Mouse (Mus musculus) heart, embryonic 10.5 days (tissue): ENCODE measurements around the gene Gse1. TPM values are rescaled to one million over a fixed set of nuclear protein-coding genes. Genes with fewer than 3 reads are reported as not detected.

Experiments used
- DNase-seq: peaks from one replicate; pipeline ENCODE4 v3.0.0-alpha.2; 2017; ENCODE audit warnings: low spot score
- H3K27ac ChIP-seq: fragments of 300-500 bp; sonication (generic); 2 replicates; pipeline ENCODE4 v1.5.1; 2016; ENCODE audit warnings: mild to moderate bottlenecking
- H3K27me3 ChIP-seq: fragments of 300-500 bp; sonication (generic); 2 replicates; pipeline ENCODE4 v1.6.1; 2016; ENCODE audit warnings: mild to moderate bottlenecking; ENCODE audit not compliant: poor library complexity, insufficient read depth, severe bottlenecking
- H3K36me3 ChIP-seq: fragments of 300-500 bp; sonication (generic); 2 replicates; pipeline ENCODE4 v1.6.1; 2016; ENCODE audit warnings: mild to moderate bottlenecking, moderate library complexity
- H3K4me1 ChIP-seq: fragments of 300-500 bp; sonication (generic); 2 replicates; pipeline ENCODE4 v1.6.1; 2016; ENCODE audit warnings: mild to moderate bottlenecking
- H3K4me3 ChIP-seq: fragments of 300-500 bp; sonication (generic); 2 replicates; pipeline ENCODE4 v1.5.1; 2016; ENCODE audit warnings: mild to moderate bottlenecking, moderate library complexity
- H3K9me3 ChIP-seq: fragments of 300-500 bp; sonication (generic); 2 replicates; pipeline ENCODE4 v1.6.1; 2016; ENCODE audit warnings: mild to moderate bottlenecking, moderate library complexity
- WGBS: fragments of 180-500 bp; shearing (Covaris S2); methylation state at CpG from one replicate; pipeline ENCODE4 v1.1.7; 2016; 5-methylcytosine and 5-hydroxymethylcytosine counted together
- polyA plus RNA-seq: library from polyadenylated mRNA; unstranded; fragments of >200 nt; fragmentation: Nextera tagmentation; extraction: Ambion mirVana; gene quantifications from 2 replicates; pipeline ENCODE4 v1.2.1, GENCODE M21; 2016

Gene Gse1
- polyA plus RNA-seq, 1 experiment from 2014 or later, result 13.7 TPM

DNA sequence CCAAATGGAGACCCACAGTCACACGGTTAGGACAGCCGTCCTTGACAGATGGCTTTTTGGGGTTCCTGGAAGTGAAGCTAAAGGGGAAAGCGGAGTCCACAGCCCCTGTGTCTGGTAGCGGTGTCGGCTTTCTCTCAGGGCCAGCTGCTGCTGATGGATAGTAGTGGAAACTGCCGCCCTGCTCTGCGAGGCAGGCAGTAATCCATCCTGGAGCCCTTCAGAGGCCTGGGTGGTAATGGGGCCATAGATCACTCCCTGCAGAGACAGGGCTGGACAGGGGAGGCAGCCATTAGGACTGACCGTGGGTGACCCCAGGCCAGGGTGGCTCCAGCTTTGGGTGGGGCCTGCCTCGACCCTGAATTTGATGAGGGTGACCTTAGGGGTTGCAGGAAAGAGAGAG lies 146.3 kb downstream of the Gse1 start:
- no peaks in the 10 kb centered on the region for H3K36me3 ChIP-seq

DNA sequence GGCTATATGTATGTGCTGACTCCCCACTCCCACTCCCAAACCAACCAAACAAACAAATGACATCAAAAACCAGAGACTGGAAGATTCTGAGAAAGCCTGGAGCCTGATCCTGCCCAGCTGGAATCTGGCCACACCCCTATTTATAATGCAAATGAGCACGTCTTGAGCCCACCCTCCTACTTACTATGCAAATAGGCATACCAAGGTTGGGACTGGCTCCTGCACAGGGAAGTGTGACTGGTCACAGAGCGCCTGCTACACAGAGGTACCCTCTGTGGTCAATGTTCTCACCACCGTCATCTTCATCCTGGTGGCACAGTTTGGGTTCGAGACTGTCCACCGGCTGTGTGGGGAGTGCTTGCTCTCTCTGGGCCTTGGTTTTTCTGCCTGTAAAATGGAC lies 146.9 kb downstream of the Gse1 start:
- DNase-seq, result no peak

More for the DNA sequence above, 146.3 kb downstream of the Gse1 start:
- H3K27ac ChIP-seq, result peak overlapping the region; percentile 90
- no peaks in the 10 kb centered on the region; the same call in 1 of the 2 replicates for H3K27me3 ChIP-seq
- no peak overlapping the region for H3K4me3 ChIP-seq
- H3K9me3 ChIP-seq, result no peaks in the 10 kb centered on the region
- DNase-seq, result no peak
- WGBS, result 37% methylated on average over 9 of the region's 9 CpGs
- H3K4me1 ChIP-seq, result peaks cover 99% of the 10 kb centered on the region

DNA sequence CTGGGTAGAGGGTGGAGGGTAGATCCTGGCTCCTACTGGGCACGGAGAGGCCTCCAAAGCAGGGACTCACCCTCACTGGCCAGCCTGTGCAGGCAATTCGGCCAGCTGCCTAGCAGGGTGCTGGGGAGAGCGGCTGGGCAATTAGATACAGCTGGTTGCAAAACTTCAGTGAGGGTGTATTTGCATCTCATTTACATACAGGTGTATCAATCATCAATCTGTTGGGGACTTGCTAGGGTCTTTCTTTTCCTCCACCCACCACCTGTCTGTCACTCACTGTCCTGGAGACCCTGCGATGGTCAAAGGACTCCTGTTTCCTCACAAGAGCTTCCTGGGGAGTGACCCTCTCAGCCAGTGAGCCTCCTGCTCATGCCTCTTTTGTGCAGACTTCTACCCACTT lies 148.0 kb downstream of the Gse1 start:
- Histone ChIP-seq H3K4me3 (no peak overlapping the region), H3K9me3 (no peaks in the 10 kb centered on the region), H3K4me1 (peaks cover 97% of the 10 kb centered on the region), H3K36me3 (no peaks in the 10 kb centered on the region), H3K27ac (peak overlapping the region; percentile 79; the same call in 1 of the 2 replicates), H3K27me3 (peaks cover 11% of the 10 kb centered on the region; the same call in 1 of the 2 replicates)
- 66% methylated on average over 4 of the region's 4 CpGs for WGBS
- DNase-seq, result no peak

More for the DNA sequence above, 146.9 kb downstream of the Gse1 start:
- Histone ChIP-seq H3K4me1 (peaks cover 97% of the 10 kb centered on the region), H3K4me3 (no peak overlapping the region), H3K27ac (peak overlapping the region; percentile 90), H3K9me3 (no peaks in the 10 kb centered on the region), H3K27me3 (peaks cover 2% of the 10 kb centered on the region; the same call in 1 of the 2 replicates), H3K36me3 (no peaks in the 10 kb centered on the region)
- WGBS, result 31% methylated on average over 5 of the region's 5 CpGs

- H3K27me3 ChIP-seq, result peaks cover 12% of the 10 kb centered on the region
- no peak for DNase-seq
- no peak overlapping the region for H3K4me3 ChIP-seq
- no peaks in the 10 kb centered on the region for H3K36me3 ChIP-seq
- 54% methylated on average over 22 of the region's 22 CpGs for WGBS
- H3K9me3 ChIP-seq, result no peaks in the 10 kb centered on the region
- peak overlapping the region; percentile 79 for H3K27ac ChIP-seq
- H3K4me1 ChIP-seq, result peaks cover 95% of the 10 kb centered on the region
Observed at GRCm38 (mm10) chr8:120376847-120377802, 148.9 kb downstream of the Gse1 start.

DNA sequence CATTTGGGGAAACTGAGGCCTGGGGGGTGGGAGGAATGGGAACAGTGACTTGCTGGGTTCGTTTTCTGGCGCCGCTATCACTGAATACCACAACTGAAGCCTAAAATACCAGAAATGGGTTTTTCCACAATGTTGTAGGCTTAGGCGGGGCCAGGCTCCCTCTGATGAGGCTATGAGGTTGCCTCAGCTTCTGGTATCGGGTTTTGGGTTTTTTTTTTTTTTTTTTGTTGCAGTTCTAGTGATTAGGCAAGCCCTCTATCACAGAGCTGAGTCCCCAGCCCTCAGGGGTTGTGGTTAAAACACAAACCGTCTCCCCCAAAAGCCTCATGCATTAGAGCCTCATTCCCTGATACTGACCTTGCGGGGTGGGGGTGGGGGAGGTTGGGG lies 149.5 kb downstream of the Gse1 start:
- Histone ChIP-seq H3K36me3 (no peaks in the 10 kb centered on the region), H3K4me1 (peaks cover 95% of the 10 kb centered on the region), H3K27ac (peak overlapping the region; percentile 79), H3K4me3 (no peak overlapping the region), H3K9me3 (no peaks in the 10 kb centered on the region), H3K27me3 (peaks cover 16% of the 10 kb centered on the region)
- no peak for DNase-seq
- 49% methylated on average over 7 of the region's 7 CpGs for WGBS

DNA sequence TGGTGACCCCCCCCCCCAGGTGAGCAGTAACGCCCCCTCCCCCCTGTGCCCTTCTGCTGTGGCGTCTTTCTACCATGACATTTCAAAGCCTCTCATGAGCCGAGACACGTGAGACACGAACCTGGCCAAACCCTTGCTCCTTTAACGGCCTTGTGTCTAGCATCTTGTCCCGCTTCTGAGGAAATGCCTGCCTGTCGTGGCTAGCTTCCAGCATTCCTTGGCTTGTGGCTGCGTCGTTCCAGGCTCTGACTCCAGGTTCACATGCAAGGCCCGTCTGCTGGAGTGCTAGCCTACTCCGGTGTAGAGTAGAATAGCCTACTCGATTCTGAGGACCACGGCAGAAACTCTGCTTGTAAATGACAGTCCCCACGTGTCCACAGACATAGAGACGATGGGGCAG lies 150.1 kb downstream of the Gse1 start:
- no peak overlapping the region for H3K4me3 ChIP-seq
- H3K9me3 ChIP-seq, result no peaks in the 10 kb centered on the region
- H3K36me3 ChIP-seq, result no peaks in the 10 kb centered on the region
- peak overlapping the region; percentile 79 for H3K27ac ChIP-seq
- WGBS, result 43% methylated on average over 16 of the region's 16 CpGs
- H3K27me3 ChIP-seq, result peaks cover 18% of the 10 kb centered on the region
- DNase-seq, result no peak
- peaks cover 95% of the 10 kb centered on the region for H3K4me1 ChIP-seq

GRCm38 (mm10) chr8:120379015-120379414 lies 150.8 kb downstream of the Gse1 start:
- no peak for DNase-seq
- H3K4me1 ChIP-seq, result peaks cover 95% of the 10 kb centered on the region
- H3K27me3 ChIP-seq, result peaks cover 18% of the 10 kb centered on the region
- H3K4me3 ChIP-seq, result no peak overlapping the region
- H3K36me3 ChIP-seq, result no peaks in the 10 kb centered on the region
- WGBS, result 40% methylated on average over 3 of the region's 3 CpGs
- H3K9me3 ChIP-seq, result no peaks in the 10 kb centered on the region
- H3K27ac ChIP-seq, result peak overlapping the region; percentile 79

DNA sequence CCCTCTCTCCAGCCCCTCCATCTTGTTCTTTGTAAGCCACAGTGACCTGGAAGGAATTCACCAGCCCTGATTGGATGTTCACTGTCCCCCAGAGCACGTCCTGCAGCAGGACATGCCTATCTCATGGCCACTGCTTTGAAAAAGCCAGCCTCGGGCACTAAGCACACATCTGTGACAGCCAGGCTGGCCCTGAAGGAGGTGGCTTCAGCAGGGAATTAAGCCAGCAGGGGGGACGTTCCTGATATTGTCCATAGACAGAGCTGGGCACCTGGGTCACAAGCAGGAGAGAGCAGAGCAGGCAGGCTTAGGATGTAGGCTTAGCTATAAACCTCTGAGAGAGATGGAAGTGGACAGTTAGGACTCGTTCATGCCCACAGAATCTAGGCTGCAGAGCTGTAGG lies 153.6 kb downstream of the Gse1 start:
- no peaks in the 10 kb centered on the region for H3K36me3 ChIP-seq
- H3K4me3 ChIP-seq, result no peak overlapping the region
- no peaks in the 10 kb centered on the region for H3K9me3 ChIP-seq
- H3K4me1 ChIP-seq, result peaks cover 73% of the 10 kb centered on the region
- 38% methylated on average over 4 of the region's 4 CpGs for WGBS
- H3K27me3 ChIP-seq, result peaks cover 18% of the 10 kb centered on the region
- no peak for DNase-seq
- H3K27ac ChIP-seq, result peak overlapping the region; percentile 89

DNA sequence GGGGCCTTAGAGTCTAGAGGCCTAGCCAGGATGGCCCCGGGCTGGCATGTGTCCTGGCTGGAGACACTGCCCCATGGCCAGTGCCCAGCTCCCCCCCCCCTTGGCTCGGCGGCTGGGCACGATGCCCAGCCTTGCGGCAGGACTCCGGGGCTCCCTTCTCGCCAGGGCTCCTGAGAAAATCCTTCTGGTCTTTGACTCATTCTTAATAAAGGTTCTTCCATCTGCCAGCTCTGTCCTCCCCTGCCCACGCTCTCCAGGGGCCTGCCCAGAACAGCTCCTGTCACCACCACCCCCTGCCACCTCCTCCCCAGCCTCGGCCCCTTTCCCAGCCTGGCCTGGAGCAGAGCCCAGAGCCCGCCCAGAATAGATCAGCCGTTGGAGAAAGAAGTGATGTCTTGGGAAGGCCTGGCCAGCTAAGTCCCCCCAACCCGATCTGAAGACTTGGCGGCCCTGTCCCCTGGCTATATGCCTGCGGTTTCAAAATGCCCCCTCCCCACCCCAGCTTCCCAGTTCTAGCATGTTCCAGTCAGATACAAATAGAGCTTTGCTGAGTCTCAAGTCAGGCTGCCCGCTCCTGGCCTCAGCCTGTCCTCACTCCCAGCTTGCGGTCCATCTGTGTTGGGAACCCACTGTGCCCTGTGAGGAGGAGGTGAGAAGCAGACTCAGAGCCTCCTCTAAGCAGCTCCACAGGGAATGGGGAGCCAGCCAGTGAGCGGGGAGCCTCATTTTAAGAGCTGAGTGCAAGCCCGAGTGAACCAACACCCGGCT lies 154.4 kb downstream of the Gse1 start:
- 52% methylated on average over 19 of the region's 19 CpGs for WGBS
- peak; percentile 87 for DNase-seq
- peaks cover 18% of the 10 kb centered on the region for H3K27me3 ChIP-seq
- H3K4me3 ChIP-seq, result peak overlapping the region; percentile 15; the same call in 1 of the 2 replicates
- H3K36me3 ChIP-seq, result no peaks in the 10 kb centered on the region
- H3K27ac ChIP-seq, result peak overlapping the region; percentile 89
- H3K4me1 ChIP-seq, result peaks cover 65% of the 10 kb centered on the region
- H3K9me3 ChIP-seq, result no peaks in the 10 kb centered on the region

DNA sequence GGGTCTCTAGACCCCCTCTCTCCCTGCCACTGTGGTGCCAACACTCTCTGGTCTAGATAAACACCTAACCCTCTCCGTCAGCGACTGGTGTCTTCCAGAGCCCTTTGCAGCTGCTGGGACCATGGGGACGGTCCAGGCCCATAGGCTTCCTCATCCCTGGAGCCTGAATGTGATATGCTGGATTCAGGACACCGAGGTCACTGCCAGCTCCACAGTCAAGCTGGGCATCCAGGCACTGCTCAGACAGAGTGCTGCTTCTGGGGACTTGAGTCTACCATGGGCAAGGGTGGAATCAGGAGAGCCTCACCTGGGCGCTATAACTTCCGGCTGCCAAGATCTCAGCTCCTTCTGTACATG lies 154.9 kb downstream of the Gse1 start:
- no peaks in the 10 kb centered on the region for H3K36me3 ChIP-seq
- H3K9me3 ChIP-seq, result no peaks in the 10 kb centered on the region
- peaks cover 60% of the 10 kb centered on the region for H3K4me1 ChIP-seq
- peaks cover 18% of the 10 kb centered on the region for H3K27me3 ChIP-seq
- 43% methylated on average over 6 of the region's 6 CpGs for WGBS
- no peak overlapping the region for H3K4me3 ChIP-seq
- peak overlapping the region; percentile 89 for H3K27ac ChIP-seq
- no peak for DNase-seq

DNA sequence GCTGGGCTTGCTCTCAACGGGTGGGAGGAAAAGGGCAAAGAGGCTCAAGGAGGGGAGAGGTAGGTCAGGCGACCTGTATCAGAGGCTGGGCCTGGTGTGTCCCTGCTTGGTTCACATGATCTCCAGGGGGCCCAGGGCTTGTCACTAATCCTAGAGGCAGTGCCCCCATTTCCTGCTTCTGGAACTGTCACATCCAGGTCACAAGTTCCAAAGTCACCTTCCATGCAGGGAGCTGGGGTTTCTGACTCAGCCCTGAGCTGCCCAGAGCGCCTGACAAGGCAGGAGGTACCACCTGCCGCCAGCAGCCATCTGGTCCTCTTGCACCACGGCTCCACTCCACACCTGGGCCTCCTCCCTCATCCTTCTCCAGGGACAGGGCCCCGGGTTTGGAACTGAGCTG lies 155.5 kb downstream of the Gse1 start:
- H3K9me3 ChIP-seq, result no peaks in the 10 kb centered on the region
- H3K4me3 ChIP-seq, result no peak overlapping the region
- peaks cover 18% of the 10 kb centered on the region for H3K27me3 ChIP-seq
- no peak for DNase-seq
- H3K4me1 ChIP-seq, result peaks cover 59% of the 10 kb centered on the region
- WGBS, result 36% methylated on average over 6 of the region's 6 CpGs
- H3K36me3 ChIP-seq, result no peaks in the 10 kb centered on the region
- H3K27ac ChIP-seq, result peak overlapping the region; percentile 89

DNA sequence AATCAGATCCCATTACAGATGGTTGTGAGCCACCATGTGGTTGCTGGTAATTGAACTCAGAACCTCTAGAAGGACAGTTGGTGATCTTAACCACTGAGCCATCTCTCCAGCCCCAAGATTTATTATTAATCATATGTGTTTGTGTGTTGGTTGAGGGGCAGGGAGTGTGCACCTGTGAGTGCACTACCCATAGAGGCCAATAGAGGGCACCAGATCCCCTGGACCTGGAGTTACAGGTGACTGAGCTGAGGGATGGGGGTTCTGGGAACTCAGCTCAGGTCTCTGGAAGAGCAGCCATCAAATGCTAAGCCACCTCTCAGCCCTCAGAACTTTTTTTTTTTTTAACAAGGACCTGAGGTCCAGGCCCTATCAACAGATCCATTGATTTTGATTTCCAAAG lies 156.5 kb downstream of the Gse1 start:
- Histone ChIP-seq H3K4me3 (no peak overlapping the region), H3K9me3 (no peaks in the 10 kb centered on the region), H3K4me1 (peaks cover 49% of the 10 kb centered on the region), H3K27me3 (peaks cover 18% of the 10 kb centered on the region), H3K27ac (no peak overlapping the region), H3K36me3 (no peaks in the 10 kb centered on the region)
- DNase-seq, result no peak

GRCm38 (mm10) chr8:120388246-120388645 lies 160.0 kb downstream of the Gse1 start:
- Histone ChIP-seq H3K9me3 (no peaks in the 10 kb centered on the region), H3K27me3 (no peaks in the 10 kb centered on the region; the same call in 1 of the 2 replicates), H3K36me3 (no peaks in the 10 kb centered on the region), H3K4me1 (peaks cover 38% of the 10 kb centered on the region), H3K27ac (0 out of 2 replicates have a peak overlapping the region, but pooled peaks have one; percentile 19), H3K4me3 (no peak overlapping the region)
- 86% methylated on average over 6 of the region's 6 CpGs for WGBS
- DNase-seq, result no peak
